Mouse (Mus musculus) stomach, postnatal 0 days (tissue): ENCODE measurements around the gene Spire2.

ENCODE experiments used
- CTCF ChIP-seq: IDR thresholded peaks from 2 replicates; pipeline ENCODE4 v1.5.1; 2016; ENCODE audit warnings: antibody characterized with exemption, low read depth, mild to moderate bottlenecking, moderate library complexity
- EP300 ChIP-seq: optimal IDR thresholded peaks from 2 replicates; pipeline ENCODE3; 2016; ENCODE audit warnings: antibody characterized with exemption

GRCm38 (mm10) chr8:123329350-123329749 is 3.2 kb upstream of the Spire2 start:
- TF ChIP-seq CTCF (no peak), EP300 (no peak)
